Mouse (Mus musculus): ENCODE measurements around the gene A930033H14Rik.

The A930033H14Rik gene

DNA sequence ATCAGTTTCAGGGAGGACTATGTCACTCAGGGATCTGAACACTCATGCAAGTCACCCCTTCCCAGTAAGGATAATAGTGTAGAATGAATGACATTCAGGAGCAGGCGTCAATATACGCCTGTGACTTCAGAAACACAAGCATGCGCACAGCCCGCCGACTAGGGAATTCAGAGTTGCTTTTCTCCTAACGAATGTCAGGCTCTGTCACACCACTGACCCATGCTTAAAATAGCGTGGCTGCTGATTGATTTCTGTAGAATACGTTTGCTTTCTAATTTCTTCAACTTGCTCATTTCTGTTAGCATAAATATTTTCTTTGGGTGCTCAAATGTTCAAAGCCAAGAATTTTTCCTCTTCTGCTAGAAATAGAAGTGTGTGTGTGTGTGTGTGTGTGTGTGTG is 13.1 kb upstream of the A930033H14Rik start:
- no peak for DNase-seq

DNA sequence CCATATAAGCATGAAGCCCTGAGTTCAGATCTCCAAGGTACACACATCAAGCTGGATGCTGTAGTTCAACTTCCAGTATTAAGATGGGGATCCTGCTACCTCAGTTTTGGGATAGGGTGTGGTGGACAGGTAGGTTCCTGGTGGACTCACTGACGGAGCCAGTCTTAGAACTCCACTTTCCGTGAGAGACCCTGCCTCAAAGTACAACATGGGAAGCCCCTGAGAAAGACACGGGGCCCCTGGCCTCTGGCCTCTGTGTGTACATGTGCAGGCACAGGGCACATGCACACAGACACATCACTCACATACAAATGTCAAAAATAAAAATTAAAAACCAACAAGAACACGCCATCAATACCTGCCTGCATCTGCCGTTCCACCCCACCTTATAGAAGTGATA is 12.6 kb upstream of the A930033H14Rik start:
- DNase-seq = no peak

DNA sequence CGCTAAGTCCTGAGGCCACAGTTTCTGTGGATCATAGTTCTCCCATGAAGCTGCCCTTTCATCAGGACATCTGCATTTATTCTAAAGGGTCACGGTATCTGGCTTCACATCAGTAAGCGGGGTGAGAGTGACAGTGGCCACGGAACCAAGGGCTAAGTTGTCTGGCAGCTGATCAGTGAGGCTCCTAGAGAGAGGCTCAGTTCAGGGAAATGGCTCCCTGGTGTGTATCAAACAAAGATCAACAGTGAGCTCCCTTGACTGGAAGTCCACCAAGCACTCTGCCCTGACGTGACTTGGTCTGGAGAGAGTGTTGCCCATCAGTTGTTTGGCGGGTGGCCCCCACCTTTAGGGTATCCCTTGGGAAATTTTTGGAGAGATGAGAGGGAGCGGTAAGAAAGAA is 11.4 kb upstream of the A930033H14Rik start:
- no peak for DNase-seq

DNA sequence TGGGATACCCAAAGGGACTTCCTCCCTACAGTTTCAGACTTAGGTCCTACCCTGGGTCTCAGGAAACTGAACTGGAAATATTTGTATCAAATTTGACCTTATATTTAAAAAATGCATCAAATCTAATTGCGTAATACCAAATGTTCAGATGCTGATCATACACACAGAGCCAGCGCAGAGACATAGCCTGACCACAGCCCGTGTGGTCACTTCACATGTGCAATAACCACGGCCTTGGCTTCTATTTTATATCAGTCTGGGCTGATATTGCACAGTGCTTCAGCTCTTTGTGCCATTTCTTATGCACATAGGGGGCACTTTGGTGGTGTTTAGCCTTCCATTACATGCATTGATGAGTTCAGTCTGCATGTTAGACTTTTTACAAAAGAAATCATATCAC is 10.3 kb upstream of the A930033H14Rik start:
- DNase-seq = no peak

DNA sequence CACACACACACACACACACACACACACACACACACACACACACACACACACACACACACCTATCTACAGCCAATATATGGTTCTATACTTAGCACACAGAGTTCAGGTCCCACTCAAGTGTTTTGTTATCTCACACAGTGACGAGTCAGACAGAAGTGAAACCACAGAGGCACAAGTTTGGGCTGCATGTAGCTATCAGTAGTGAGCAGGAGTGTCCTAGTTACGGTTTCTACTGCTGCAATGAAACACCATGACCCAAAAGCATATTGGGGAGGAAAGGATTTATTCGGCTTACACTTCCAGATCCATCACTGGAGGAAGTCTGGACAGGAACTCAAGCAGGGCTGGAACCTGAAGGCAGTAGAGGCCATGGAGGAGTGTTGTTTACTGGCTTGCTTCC is 9.1 kb upstream of the A930033H14Rik start:
- DNase-seq = no peak

DNA sequence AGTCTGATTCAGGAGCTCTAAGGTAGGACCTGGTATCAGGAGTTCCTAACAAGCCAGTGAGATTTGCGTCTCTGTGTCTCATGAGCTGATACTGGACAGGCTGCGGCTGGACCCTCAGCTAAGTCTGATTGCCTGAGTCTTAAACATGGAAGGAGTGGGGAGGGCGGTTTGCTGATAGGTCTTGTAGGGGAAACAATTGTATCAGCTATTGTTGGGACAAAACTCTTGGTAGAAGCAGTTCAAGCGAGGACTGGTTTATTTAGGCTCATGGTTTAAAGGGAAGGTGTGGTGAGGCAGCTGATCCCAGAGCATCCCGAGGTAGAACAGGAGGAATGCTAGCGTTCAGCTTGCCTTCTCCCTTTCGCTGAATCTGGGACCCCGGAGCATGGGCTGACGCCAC is 8.2 kb upstream of the A930033H14Rik start:
- no peak for DNase-seq

DNA sequence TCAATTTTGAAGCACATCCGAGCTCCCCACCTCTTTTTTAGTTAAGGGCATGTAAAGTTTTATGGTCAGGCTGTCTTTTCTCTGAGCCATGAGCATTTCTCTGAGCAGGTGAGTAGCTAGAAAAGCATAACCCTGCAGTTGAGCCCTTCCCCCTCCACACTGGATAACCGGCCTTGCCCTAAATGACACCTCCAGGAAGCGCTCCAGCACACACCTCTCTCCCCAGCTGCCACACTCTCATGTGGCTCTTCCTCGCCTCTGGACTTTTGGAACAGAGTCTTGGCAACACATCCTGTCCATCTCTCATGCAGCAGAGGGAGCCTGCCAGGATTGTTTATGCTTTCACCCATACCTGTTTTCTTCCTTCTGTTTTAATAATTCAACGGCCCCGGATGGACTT is 7.4 kb upstream of the A930033H14Rik start:
- no peak for DNase-seq

DNA sequence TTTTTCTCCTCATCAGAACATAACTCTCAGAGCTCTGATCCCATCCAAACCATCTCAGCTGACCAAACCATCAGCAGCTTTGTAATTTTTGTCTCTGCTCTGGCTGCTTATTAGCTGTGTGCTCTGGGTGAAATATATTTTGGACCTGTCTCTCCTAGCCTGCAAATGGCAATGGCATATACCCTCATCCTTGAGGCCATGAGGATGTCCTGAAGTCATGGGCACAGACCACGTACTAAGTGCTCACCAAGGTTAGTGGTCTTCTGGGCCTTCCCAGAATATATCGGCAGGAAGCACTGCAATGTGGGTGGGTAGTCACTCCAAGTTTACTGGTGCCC is 6.4 kb upstream of the A930033H14Rik start:
- DNase-seq = no peak

DNA sequence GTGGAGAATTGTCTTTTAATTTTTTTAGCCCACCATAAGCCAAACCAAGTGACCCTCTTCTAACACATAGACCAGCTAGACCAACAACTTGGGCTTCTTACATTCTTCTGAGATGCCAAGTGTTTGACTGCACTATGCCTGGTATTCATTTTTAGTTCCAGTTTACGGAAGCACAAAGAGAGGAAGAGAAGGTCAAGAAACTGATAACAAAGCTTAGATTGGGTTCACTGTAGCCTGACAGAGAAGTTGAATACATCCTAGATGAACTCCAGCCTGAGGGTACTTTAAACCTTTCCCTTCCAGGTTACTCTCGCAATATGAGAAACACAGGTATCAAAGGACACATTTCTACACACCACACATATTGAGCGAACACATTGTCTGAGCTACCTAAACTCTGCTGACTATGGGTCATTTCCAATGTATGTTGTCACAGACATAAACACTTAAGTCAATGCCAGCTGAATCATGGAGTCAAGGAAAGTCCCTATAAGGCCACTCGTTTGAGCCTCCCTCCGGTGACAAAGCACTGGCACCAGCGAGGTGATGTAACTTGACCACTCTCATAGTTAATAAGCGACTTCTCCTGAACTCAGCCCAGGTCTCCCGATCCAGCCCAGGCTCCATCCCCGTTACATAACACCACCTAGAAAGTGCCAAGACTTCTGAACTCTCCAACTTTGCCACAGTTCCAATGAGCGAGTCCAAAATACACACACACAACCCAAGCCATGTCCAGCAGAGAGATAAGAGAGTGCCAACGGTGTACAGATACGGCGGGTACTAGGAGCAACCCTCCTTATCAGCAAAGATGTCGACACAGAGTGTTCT is 5.8 kb upstream of the A930033H14Rik start:
- DNase-seq = no peak

DNA sequence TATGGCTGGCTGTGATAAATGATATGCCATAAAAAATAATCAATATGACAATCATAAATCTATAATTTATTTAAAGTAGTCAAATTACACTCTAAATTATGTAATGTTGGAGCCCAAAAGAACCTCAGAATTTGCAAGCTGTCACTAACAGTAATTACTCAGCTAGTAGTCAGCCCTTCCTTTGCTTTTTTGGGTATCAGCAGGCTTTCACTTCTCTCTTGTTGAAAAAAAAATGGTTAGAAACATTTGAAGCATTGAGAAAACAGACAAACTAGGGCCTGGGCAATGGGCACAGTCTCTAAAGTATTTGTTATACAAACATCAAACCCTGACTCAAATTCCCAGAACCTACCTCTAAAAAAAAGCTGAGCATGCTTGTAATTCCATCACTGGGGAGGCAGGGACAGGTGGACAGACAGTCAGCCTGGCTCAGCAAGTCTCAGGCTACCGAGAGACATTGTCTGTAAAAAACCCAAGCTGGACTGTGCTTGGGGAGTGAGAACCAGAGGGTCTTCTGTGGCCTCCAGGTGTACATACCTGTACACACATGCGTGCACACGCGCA is 4.3 kb upstream of the A930033H14Rik start:
- no peak for DNase-seq

DNA sequence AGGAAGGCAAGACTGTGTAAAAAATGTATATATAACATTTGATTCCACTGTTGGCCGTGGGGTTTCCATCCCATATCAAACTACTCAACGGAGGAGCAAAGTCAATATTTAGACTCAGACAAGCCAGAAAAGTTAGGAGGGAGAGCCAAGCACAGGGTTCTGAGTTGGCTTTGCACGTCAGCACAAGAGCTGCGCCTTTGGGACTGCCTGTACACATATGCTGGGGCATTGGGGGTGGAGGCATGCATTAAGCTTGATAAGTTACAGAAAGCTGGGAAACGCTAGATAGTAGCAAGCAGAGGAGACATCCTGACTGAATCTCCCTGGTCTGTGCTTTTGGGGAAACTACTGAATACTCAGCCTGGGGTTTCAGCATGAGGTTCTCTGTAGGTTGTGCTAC is 1.1 kb upstream of the A930033H14Rik start:
- no peak for DNase-seq

DNA sequence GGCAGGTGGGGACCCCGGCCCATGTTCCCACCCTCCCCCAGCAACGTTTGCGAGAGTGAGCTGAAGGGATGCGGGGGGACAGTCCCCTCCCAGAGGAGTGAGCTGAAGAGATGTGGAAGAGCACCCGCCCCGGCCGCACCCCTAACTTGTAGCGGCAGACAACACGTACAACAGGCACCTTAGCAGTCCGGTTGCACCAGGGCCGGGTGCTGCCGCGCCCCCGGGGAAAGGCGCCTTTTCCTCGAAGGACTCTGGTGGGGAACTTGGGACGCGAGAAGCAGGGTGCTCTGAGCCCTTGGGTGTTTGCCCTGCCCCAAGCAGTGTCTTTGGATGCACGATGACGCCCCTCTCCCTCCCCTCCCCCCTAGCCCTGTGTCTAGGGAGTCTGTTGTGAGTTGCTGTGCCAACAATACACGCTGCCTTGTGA is 566 bp upstream of the A930033H14Rik start:
- peak in 1 of 2 experiments; percentile 22 for DNase-seq

DNA sequence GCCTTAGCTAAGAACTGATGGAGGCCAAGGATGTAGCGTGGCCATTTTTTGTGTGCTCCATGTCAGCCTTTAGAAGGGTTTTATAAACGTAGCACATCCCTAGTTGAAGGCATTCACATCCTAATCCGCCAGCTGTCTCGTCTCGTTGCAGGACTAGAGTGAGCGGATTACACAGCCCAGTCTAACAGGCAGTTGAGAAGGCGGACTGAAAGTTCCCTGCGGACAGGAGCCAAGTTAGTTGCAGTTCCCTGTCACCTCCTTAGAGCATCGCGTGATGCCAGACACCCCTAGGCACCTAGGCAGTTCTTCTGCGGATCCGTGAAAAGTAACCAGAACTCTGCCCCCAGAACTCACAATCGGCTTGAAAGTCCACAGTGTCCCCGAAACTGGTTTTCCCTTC is 922 bp downstream of the A930033H14Rik start:
- peak in 1 of 2 experiments; percentile 17 for DNase-seq

DNA sequence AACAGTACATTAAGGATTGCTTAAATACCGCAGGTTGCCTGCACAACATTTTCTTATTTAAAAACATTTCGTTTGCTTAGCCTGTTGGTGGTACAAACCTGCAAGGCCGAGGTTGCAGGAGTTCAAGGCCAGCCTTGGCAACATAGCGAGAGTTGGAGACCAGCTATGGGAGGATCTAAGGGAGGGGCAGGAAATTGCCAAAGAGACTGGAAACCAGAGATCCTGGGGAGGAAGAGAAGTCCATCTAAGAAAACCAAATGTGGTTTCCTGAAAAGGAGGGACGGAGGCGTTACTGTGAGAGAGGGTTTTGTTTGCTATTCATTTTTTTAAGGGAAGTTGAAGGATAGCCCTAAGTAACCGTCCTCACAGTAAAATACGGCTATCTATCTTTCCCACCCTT is 1.3 kb downstream of the A930033H14Rik start:
- no peak for DNase-seq

DNA sequence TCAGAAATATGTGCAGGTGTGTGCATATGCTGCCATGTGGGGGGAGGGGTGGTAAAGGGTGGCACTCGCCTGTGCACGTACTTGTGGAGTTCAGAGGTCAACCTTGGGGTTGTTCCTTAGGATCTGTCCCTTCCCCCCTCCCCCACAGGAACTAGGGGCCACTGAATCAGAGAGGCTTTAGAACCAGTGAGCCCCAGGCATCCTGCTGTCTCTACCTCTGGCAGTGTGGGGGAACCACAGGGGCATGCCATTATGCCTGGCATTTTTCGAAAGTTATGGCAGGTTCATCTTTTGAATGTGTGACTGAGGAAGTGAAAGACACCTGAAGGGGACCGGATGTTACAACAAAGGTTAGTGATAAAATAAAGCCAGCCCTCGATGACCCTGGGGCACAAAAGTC is 2.2 kb downstream of the A930033H14Rik start:
- DNase-seq = no peak

DNA sequence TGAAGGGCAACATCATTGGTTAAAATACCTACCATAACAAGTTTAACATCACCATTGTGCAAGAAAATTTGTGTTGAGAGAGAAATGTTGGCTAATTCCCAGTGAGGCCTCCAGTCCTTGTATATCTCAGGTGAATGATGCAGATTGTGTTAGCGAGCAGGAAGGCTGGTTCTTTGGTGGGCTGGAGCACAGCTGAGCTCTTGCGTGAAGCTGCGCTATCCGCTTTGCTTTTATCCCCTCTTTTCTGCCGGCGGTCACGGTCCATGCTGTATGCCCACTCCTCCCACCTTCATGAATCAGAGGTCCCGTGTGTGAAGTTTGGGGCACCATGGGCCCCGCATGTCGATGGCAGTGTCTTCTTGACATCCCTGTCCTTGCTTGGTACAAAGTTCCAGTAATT is 2.9 kb downstream of the A930033H14Rik start:
- no peak for DNase-seq

DNA sequence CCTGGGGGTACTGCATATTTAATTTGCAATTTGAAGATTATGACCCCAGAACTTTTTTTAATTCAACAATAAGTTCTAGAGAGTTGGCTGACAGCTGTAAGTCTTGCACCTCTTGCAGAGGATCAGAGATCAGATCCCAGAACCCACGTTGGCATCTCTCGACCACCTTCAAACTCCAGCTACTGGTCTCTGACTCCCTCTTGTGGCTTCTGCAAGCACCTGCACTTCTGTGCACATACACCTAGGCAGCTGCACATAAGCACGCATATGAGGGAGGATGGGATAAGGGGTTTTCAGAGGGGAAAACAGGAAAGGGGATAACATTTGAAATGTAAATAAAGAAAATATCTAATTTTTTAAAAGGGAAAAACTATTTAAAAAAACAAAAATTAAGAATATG is 4.2 kb downstream of the A930033H14Rik start:
- no peak for DNase-seq

DNA sequence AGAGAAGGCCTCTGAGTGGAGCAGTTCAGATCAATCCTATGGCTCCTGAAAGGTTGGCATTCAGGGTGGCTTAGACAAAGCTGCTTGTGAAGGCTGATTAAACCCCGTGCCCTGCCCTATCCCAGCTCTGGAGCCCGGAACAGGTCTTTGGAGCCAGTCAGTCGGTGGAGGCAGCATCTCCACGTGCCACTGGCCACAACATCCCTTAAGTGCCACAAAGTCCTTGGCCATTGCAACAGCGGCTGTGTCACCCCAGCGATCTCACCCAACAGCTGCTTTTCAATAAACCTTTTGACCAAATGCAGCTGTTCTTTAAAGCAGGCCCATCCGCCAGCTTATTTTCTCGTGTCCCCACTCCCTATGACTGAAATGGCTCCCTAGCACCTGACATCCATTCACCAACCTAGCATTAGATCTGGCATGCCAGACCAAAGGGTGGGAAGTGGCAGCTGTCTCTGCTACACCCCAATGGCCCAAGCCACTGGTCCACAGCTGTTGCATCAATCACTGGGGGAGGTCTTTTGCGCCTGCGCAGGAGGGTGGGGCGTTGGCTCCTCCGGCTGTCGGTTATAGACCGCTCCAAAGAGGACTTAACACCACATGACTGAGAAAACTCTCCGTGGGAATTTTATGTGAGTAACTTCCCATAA is 4.8 kb downstream of the A930033H14Rik start:
- DNase-seq = no peak

DNA sequence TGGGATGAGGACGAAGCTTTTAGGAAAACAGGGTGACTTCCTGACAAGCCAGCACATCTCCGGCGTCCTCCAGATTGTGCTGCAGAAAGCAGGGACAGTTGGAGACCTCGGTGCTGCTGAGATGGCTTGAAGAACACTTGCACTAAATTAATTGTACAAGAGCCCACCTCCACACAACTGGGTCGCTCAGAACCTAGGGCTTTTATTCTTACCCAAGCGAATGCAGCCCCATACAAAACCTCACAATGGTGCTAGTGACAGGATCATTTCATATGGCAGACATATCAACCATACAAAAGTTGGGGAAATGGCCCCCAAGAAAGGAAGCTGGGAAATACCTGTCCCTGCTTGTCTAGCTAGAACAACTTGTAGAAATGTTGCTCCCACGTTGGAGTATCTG is 5.4 kb downstream of the A930033H14Rik start:
- DNase-seq = no peak

DNA sequence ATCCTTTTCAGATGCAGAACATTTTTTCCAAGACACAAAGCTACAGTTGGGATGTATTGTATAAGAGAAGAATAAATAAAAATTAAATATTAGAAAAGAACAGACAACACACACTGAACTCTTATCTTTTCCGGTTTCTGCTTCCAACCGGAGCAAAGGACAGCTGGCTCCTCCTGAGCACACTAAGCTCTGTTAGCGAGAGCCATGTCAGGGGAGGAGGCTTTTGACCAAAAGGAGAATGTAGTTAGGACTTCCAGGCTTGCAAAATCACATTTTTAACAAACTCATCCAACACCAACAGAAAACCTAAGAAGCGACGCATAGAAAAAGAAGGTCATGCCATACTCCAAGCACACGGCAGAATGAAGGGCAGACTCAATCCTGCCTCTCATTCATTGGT is 6.8 kb downstream of the A930033H14Rik start:
- DNase-seq = no peak

DNA sequence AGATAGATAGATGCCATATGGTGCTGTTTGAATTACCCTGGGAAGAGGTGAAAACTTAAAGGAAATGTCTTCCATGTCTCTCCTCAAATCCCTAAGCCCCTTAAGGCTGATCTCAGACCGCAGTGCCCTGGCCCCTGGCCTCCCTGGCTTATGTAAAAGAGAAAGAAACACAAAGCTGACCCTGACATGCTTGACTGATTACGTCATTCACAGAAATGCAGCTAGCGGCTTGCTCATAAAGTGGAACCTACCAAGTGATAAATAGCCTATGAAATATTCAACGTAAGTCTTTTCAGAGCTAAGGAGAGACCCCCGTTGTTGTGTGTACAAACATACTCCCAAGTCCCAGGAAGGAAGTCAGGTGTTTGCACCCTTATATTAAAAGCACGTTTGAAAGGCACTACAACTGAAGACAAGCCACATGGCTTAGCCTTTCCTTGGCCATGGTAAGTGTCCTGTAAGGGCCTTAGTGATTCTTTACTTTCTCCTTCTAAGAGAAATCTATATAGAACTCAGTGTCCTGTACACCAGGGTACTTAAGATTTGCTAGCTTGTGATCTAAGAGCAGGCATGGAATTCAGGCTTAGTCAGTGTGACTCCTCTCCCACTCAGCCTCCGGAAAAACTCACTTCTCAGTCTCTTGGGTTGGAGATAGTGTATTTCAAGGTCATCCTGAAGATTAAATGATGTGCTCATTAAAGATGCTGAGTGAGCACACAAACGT is 8.1 kb downstream of the A930033H14Rik start:
- no peak for DNase-seq

DNA sequence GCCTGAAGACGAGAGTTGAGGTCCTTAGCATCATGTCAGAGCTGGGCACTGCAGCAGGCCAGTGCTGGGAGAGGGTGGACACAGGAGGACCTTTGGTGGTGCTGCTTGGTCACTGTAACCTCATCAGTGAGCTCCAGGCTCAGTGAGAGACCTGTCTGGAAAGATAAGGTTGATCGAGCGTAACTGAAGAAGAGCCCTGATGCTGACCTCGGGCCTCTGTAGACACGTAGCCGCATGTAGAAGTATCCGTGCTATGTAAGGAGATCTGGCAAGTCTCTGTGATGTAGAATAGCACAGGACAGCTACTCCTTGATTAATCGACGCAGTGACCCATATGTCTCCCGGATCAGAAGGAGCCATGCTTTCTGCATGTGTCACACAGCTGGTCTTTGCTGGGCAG is 19.2 kb downstream of the A930033H14Rik start:
- no peak for DNase-seq

DNA sequence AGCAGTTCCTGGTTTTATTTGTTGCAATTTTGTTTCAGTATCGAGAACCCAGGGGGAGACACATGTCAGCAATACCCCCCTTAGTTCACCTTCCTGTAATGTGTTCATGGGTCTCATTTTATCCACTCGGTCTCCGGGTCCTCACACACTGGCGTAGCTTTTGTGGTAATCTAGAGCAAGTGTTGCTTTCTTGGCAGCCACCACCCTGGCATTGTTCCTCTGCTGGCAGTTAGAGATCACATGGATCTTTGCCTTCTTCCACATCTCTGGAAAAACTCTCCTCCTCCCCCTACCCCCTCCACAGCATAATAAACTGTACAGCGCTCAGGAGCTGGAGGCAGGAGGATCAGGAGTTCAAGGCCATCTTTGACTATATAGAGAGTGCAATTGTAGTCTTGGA is 20.6 kb downstream of the A930033H14Rik start:
- DNase-seq = no peak
